Mouse (Mus musculus) stomach, embryonic 14.5 days (tissue): ENCODE measurements at regions not wholly inside any gene's neighbourhood (a gene's known extent, or its start where the extent isn't known, plus 50 kb on each side); places are given as distances from the start of the nearest gene placed in this dataset.

Experiments
- ATAC-seq: fragments of 200-750 bp; cut with Nextera tagmentation; 2 replicates; pipeline ENCODE4 v1.8.0; 2017; ENCODE audit warnings: low read depth, moderate TSS enrichment; ENCODE audit not compliant: insufficient number of reproducible peaks, insufficient read depth, low FRiP score
- H3K27ac ChIP-seq: fragments of 300-500 bp; sonication (generic); 2 replicates; pipeline ENCODE4 v1.5.1; 2014; ENCODE audit warnings: mild to moderate bottlenecking, low read length, moderate library complexity, mixed read lengths
- H3K27me3 ChIP-seq: fragments of 300-500 bp; sonication (generic); 2 replicates; pipeline ENCODE4 v1.6.1; 2014; ENCODE audit warnings: low read length, control low read depth, mixed read lengths; ENCODE audit not compliant: control insufficient read depth, insufficient read depth
- H3K36me3 ChIP-seq: fragments of 300-500 bp; sonication (generic); 2 replicates; pipeline ENCODE4 v1.6.1; 2014; ENCODE audit warnings: mild to moderate bottlenecking, control low read depth, low read length, moderate library complexity, mixed read lengths; ENCODE audit not compliant: control insufficient read depth, insufficient read depth
- H3K4me1 ChIP-seq: fragments of 300-500 bp; sonication (generic); 2 replicates; pipeline ENCODE4 v1.6.1; 2014; ENCODE audit warnings: low read length, control low read depth, mixed read lengths; ENCODE audit not compliant: control insufficient read depth, insufficient read depth
- H3K4me2 ChIP-seq: fragments of 300-500 bp; sonication (generic); replicated peaks from 2 replicates; pipeline ENCODE4 v1.6.1; 2014; ENCODE audit warnings: low read depth, low read length, control low read depth
- H3K4me3 ChIP-seq: fragments of 300-500 bp; sonication (generic); 2 replicates; pipeline ENCODE4 v1.5.1; 2014; ENCODE audit warnings: low read depth, low read length, control low read depth
- H3K9ac ChIP-seq: fragments of 300-500 bp; sonication (generic); replicated peaks from 2 replicates; pipeline ENCODE4 v1.6.1; 2014; ENCODE audit warnings: low read depth, mild to moderate bottlenecking, control low read depth, low read length, moderate library complexity, mixed read lengths
- H3K9me3 ChIP-seq: fragments of 300-500 bp; sonication (generic); 2 replicates; pipeline ENCODE4 v1.6.1; 2016; ENCODE audit warnings: low read depth, low read length, control low read depth; ENCODE audit not compliant: control insufficient read depth
- WGBS: fragments of 180-500 bp; shearing (Covaris S2); extraction: QIAGEN DNeasy Blood & Tissue Kit; methylation state at CpG from one replicate; pipeline ENCODE4 v1.1.7; 2014; 5-methylcytosine and 5-hydroxymethylcytosine counted together

DNA sequence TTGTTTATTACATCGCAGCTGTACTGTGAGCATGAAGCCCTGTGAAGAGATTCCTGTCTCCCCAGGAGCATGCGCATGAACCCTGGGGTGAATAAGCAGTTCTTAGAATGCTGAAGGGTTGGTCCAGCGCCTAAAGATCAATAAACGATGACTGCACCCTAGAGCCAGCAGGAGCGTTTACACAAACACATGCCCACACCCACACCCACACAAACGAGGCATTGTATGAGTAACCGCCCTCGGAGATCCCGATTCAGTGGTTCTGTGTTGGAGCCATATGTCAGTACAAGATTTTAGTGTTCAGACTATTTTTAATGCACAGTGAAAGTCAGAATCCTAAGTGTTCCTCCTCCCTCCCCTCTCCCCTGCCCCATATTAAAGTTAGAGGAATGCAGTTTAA lies 57.3 kb downstream of the Edn1 start:
- H3K27me3 ChIP-seq = no peaks in the 10 kb centered on the region
- no peak overlapping the region for H3K4me3 ChIP-seq
- ATAC-seq = no peak
- H3K9ac ChIP-seq = no peak overlapping the region
- no peaks in the 10 kb centered on the region for H3K9me3 ChIP-seq
- H3K36me3 ChIP-seq = no peaks in the 10 kb centered on the region
- no peak overlapping the region for H3K4me2 ChIP-seq
- 67% methylated on average over 9 of the region's 9 CpGs for WGBS
- no peaks in the 10 kb centered on the region for H3K4me1 ChIP-seq
- H3K27ac ChIP-seq = no peak overlapping the region

DNA sequence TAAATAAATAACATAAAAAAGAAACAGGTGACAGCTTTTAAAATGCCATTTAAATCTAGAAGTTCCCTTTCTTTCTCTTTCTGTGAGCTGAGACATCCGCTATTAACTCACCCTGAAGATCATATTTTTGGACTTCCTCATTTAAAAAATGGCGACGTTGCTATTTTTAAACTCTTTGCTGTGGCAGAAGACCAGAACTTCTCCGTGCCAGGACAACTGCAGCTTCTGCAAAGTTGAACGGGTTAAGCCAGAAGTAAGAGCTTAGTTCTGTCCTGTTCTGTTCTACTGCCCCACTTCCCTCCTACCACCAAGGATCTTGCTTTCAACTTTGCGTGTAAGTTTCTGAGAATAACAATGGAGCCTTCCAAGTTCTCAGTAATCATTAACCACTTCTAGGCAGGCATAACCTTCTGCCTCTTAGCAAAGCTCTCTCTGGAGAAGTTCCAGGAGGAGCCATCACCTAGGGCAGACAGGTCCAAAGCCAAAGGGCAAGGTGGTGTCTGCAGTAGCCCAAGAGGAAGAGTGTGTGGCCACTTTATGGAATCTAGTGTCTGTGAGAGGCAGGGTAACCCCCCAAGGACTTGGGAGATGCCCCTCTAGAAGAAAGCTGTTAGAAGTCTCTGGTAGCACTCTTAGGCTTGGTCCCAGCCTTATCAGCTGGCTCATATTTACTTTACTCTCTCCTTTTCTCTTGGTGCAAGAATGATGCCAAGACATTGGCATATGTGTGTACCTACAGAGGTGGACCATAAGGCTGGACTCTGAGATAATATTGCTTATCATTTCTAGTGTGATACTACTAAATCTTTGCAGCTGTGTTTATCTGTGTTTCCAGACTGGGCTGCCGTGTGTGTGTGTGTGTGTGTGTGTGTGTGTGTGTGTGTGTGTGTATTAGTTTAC lies 66.6 kb downstream of the Edn1 start:
- no peaks in the 10 kb centered on the region for H3K27me3 ChIP-seq
- no peaks in the 10 kb centered on the region for H3K4me1 ChIP-seq
- 62% methylated on average over 7 of the region's 7 CpGs for WGBS
- H3K9ac ChIP-seq = no peak overlapping the region
- H3K9me3 ChIP-seq = no peaks in the 10 kb centered on the region
- H3K36me3 ChIP-seq = no peaks in the 10 kb centered on the region
- H3K27ac ChIP-seq = peak overlapping the region; percentile 52; the same call in 1 of the 2 replicates
- ATAC-seq = peak; percentile 93
- H3K4me2 ChIP-seq = no peak overlapping the region
- H3K4me3 ChIP-seq = no peak overlapping the region

DNA sequence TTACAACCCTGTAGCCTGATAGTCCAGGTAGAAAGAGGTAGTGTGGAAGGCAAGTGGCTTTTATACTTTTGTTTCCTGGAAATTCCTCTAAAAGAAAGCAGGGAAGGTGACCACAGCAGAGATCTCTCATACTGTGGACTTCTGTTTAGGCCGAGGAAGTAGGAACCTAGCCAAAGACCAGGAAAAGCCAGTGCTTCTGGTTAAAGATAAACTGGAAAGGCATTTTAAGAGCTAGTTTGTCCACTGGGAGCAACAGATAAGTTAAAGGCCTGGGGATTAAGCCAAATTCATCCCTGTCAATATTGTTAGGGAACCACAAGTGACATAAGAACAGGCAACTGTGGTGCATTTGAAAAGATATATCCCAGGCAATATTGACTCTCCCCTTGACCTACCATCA lies 68.5 kb downstream of the Edn1 start:
- no peak overlapping the region for H3K4me2 ChIP-seq
- no peak overlapping the region for H3K27ac ChIP-seq
- no peaks in the 10 kb centered on the region for H3K4me1 ChIP-seq
- H3K4me3 ChIP-seq = no peak overlapping the region
- no peak for ATAC-seq
- H3K9ac ChIP-seq = no peak overlapping the region
- no peaks in the 10 kb centered on the region for H3K9me3 ChIP-seq
- WGBS = 65% methylated on average over 1 of the region's 1 CpGs
- H3K36me3 ChIP-seq = no peaks in the 10 kb centered on the region
- H3K27me3 ChIP-seq = no peaks in the 10 kb centered on the region

- no peak overlapping the region for H3K4me3 ChIP-seq
- WGBS = 86% methylated on average over 4 of the region's 4 CpGs
Measured at GRCm38 (mm10) chr13:42372201-42372600, 70.9 kb downstream of the Edn1 start.

DNA sequence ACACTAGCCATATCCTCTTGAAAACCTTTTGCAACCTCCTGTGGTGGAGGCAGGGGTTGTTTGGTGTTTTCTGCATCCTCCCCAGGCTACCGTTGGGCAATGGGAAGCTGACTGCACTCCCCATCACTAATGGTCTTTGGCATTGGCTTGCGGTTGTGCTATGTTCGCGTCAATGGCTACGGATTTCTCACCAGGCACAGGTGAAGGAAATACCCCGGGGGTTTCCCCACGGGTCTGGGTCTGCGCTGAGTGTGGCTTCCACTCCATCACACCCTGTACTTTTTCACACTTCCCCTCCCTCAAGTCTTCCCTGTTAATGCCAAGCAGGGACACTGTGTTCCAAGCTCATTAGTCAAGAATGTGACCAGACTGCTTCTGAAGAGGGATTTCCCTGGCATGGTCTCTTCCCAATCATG lies 72.9 kb downstream of the Edn1 start:
- H3K4me2 ChIP-seq = no peak overlapping the region
- ATAC-seq = no peak
- 85% methylated on average over 8 of the region's 8 CpGs for WGBS
- H3K27ac ChIP-seq = no peak overlapping the region
- H3K9ac ChIP-seq = no peak overlapping the region
- no peak overlapping the region for H3K4me3 ChIP-seq
- no peaks in the 10 kb centered on the region for H3K36me3 ChIP-seq
- no peaks in the 10 kb centered on the region for H3K4me1 ChIP-seq
- no peaks in the 10 kb centered on the region for H3K27me3 ChIP-seq
- no peaks in the 10 kb centered on the region for H3K9me3 ChIP-seq

More at GRCm38 (mm10) chr13:42372201-42372600, 70.9 kb downstream of the Edn1 start:
- Histone ChIP-seq H3K9ac (no peak overlapping the region), H3K36me3 (no peaks in the 10 kb centered on the region), H3K27ac (no peak overlapping the region), H3K4me2 (no peak overlapping the region), H3K9me3 (no peaks in the 10 kb centered on the region), H3K4me1 (no peaks in the 10 kb centered on the region), H3K27me3 (no peaks in the 10 kb centered on the region)
- ATAC-seq = no peak

DNA sequence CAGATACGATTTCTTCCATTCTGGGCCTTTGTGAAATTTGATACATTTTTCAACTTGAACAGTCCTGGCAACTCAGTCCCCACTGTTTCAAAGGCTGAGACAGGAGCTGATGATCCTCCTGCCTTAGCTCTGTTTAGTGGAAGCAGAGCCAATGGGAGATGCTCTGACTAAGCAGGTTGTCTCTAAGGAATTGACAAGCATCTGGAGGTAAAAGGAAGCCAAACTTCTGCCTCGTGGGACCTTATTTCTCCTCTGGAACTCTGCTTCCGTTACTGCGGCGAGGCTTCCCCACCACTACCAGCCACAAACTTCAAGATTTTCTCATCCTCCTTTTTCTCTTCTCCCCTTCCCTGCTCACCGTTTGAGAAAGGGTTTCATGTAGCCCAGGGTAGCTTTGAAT lies 78.4 kb downstream of the Edn1 start:
- H3K36me3 ChIP-seq = no peaks in the 10 kb centered on the region
- no peaks in the 10 kb centered on the region for H3K4me1 ChIP-seq
- H3K9ac ChIP-seq = no peak overlapping the region
- no peak for ATAC-seq
- no peaks in the 10 kb centered on the region for H3K9me3 ChIP-seq
- no peak overlapping the region for H3K4me2 ChIP-seq
- H3K4me3 ChIP-seq = no peak overlapping the region
- no peak overlapping the region for H3K27ac ChIP-seq
- 72% methylated on average over 6 of the region's 6 CpGs for WGBS
- H3K27me3 ChIP-seq = no peaks in the 10 kb centered on the region

DNA sequence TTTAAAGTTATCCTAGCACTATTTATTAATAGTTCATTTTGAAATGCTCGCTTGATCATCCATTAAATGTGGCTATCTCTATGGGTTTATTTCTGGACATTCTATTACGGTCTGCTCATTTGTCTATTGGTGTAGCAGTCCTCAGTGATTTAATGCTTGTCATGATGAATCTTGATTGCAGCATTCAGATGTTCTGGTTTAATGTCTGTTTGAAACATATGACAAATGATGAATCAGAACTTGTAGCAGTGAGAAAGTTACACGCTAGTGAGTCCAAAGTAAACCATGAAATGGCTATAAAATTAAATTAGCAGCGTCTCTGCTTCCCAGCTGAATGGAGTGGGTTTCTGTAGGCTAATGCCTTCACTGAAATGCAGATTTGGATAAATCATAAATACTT lies 81.8 kb downstream of the Edn1 start:
- 73% methylated on average over 4 of the region's 4 CpGs for WGBS
- H3K4me1 ChIP-seq = no peaks in the 10 kb centered on the region
- H3K27ac ChIP-seq = no peak overlapping the region
- H3K36me3 ChIP-seq = no peaks in the 10 kb centered on the region
- no peak for ATAC-seq
- H3K9me3 ChIP-seq = no peaks in the 10 kb centered on the region
- H3K9ac ChIP-seq = no peak overlapping the region
- no peaks in the 10 kb centered on the region for H3K27me3 ChIP-seq
- H3K4me3 ChIP-seq = no peak overlapping the region
- no peak overlapping the region for H3K4me2 ChIP-seq

DNA sequence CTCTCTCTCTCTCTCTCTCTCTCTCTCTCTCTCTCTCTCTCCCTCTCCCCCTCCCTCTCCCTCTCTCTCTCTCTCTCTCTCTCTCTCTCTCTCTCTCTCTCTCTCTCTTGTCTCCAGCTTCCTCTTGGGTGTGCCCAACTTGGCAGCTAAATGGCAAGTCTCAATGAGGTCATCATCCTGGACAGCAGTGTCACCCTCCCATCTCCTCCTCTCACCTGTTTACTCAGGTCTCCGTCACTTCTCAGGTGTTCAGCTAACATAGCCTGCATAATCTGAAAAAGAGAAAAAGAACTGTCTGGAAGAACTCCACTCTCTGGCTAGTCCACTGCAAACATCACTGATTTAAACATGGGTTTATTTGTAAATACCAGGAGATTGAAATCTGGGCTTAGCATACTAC lies 89.1 kb downstream of the Edn1 start:
- Histone ChIP-seq H3K9ac (no peak overlapping the region), H3K4me2 (no peak overlapping the region), H3K9me3 (no peaks in the 10 kb centered on the region), H3K4me3 (no peak overlapping the region), H3K27me3 (no peaks in the 10 kb centered on the region), H3K36me3 (no peaks in the 10 kb centered on the region), H3K4me1 (no peaks in the 10 kb centered on the region), H3K27ac (no peak overlapping the region)
- 75% methylated on average over 1 of the region's 1 CpGs for WGBS
- no peak for ATAC-seq
